Mouse (Mus musculus) kidney, adult 2 months (tissue): ENCODE measurements around the gene Abhd8. TPM values are rescaled to one million over a fixed set of nuclear protein-coding genes. Genes with fewer than 3 reads are reported as not detected.

Source experiments
- DNase-seq: peaks from one replicate; pipeline ENCODE4 v3.0.0; 2021
- H3K27ac ChIP-seq: fragments of 200-500 bp; 2 replicates; pipeline ENCODE4 v1.5.1; 2012; ENCODE audit warnings: low read depth, low read length, control low read depth, inconsistent platforms; ENCODE audit not compliant: insufficient read depth
- H3K27me3 ChIP-seq: fragments of 200-500 bp; replicated peaks from 2 replicates; pipeline ENCODE4 v1.6.1; 2012; ENCODE audit warnings: mild to moderate bottlenecking, moderate library complexity, low read length, inconsistent platforms; ENCODE audit not compliant: control insufficient read depth, insufficient read depth
- H3K36me3 ChIP-seq: fragments of 200-500 bp; 2 replicates; pipeline ENCODE4 v1.6.1; 2012; ENCODE audit warnings: mild to moderate bottlenecking, moderate library complexity, low read length, inconsistent platforms; ENCODE audit not compliant: control insufficient read depth, insufficient read depth
- H3K4me1 ChIP-seq: fragments of 200-500 bp; 2 replicates; pipeline ENCODE4 v1.6.1; 2011; ENCODE audit warnings: low read length; ENCODE audit not compliant: control insufficient read depth, insufficient read depth
- H3K4me3 ChIP-seq: fragments of 200-500 bp; 2 replicates; pipeline ENCODE4 v1.5.1; 2011; ENCODE audit warnings: mild to moderate bottlenecking, low read depth, low read length, control low read depth; ENCODE audit not compliant: insufficient read depth
- CTCF ChIP-seq: fragments of 200-500 bp; conservative IDR thresholded peaks from 2 replicates; pipeline ENCODE4 v1.5.1; 2011; ENCODE audit warnings: low read depth, mild to moderate bottlenecking, control low read depth, low read length, moderate library complexity, mixed read lengths; ENCODE audit not compliant: insufficient read depth, insufficient read length
- POLR2A ChIP-seq: fragments of 200-500 bp; IDR thresholded peaks from one replicate; pipeline ENCODE4 v1.6.1; 2011; ENCODE audit warnings: low read depth, low read length, control low read depth
- WGBS: fragments of 180-500 bp; shearing (Covaris S2); methylation state at CpG from one replicate; pipeline ENCODE4 v1.1.7; 2018; 5-methylcytosine and 5-hydroxymethylcytosine counted together
- polyA plus RNA-seq: library from polyadenylated mRNA; depleted of rRNA; stranded (reverse); fragments of >200 nt; gene quantifications from 2 replicates; pipeline ENCODE4 v1.2.3, GENCODE M21; 2012; rRNA removed

Gene Abhd8
- 29.8 and 38.3 TPM in 2 replicates for polyA plus RNA-seq

DNA sequence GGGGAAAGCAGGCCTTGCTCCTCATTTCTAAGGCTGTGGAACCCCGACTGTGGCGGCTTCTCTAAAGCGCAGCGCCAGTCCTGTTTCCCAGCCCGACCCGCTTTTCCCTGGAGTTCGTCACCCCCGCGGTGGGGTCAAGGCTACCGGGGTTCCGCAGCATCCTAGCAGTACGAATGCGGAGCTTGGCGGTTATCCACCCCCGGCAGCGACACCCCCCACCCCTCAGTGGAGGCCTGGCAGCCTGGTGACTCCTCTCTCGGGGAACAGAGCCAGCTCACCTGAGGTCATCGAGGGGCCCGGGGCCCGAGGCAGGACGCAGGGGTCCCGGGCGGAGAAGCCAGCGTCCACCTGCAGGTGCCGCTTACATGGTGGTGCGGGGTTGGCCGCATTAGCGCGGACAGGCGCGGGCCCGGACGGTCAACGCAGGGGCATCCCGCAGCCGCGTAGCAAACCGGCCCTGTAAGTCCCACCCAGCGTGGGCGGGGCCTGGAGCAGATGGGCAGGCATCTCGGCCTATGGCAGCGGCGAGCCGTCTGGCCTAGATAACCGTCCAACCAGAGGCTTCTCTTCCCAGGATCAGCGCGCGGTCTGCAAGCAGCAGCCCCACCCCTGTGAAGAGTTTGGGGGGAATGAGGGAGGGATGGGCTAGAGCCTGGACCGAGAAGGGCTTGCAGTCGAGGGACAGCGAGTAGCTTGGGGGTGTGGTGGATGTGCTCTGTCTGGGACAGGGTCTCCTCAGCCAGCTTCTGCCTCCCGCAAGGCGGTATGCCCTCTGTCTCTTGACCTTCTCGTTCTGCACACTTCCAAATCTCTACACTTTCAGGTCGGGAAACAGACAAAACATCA lies at the start of gene Abhd8:
Gene Abhd8 (minus strand): TSS at position 468 of the 846 bp plus-strand sequence.
- Histone ChIP-seq H3K27me3 (no peaks in the 10 kb centered on the region), H3K27ac (peak within 1 kb of the TSS; percentile 20; the same call in 1 of the 2 replicates), H3K4me3 (peak within 1 kb of the TSS; percentile 60), H3K4me1 (peaks cover 14% of the 10 kb centered on the region; the same call in 1 of the 2 replicates), H3K36me3 (no peaks in the 10 kb centered on the region)
- no peak for TF ChIP-seq POLR2A
- TF ChIP-seq CTCF, result no peak
- under 1% methylated on average over 55 of the region's 55 CpGs for WGBS
- DNase-seq, result peak; percentile 99

DNA sequence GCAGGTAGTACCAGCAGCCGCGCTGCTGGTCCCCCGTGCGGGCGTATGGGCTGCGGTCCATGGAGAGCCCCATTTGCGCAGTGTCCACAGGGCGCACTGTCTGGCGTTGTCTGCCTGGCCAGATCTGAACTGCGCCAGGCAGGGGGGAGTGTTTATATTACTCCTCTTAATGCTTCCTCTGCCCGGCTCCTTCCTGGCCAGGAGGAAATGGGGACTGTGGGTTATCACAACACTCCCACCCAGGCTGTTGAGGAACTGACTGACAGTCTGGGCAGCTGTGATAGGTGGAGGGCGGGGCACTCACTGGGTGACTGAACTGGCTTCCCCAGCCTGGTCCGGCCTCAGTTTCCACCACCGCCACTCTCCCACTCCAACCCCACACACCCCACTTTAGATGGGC lies 48.2 kb upstream of the Abhd8 start, which contains the start of gene Plvap:
Gene Plvap (minus strand): TSS at position 109 of the 400 bp plus-strand sequence.
- no peaks in the 10 kb centered on the region for H3K27me3 ChIP-seq
- H3K4me3 ChIP-seq, result peak within 1 kb of the TSS; percentile 63
- peak within 1 kb of the TSS; percentile 77 for H3K27ac ChIP-seq
- no peaks in the 10 kb centered on the region for H3K36me3 ChIP-seq
- 29% methylated on average over 14 of the region's 14 CpGs for WGBS
- H3K4me1 ChIP-seq, result 0 out of 2 replicates have a peak, but pooled peaks cover 3% of the 10 kb centered on the region
- TF ChIP-seq POLR2A (peak; percentile 50), CTCF (no peak)
- peak; percentile 81 for DNase-seq

DNA sequence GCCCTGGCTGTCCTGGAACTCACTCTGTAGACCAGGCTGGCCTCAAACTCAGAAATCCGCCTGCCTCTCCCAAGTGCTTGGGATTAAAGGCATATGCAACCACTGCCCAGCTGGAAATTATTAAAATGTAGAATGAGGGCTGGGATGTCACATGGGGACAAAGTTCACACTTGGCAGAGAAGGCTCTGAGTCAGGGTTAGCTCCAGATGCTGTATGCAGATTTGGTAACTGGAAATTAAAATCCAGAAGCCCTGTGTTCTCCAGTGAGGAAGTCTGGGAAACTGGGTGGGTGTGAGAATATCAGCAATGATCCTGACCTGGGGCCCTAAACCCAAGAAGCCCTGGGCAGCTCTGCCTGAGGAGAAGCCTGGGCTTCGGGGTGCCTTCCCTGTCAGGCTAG lies 45.9 kb upstream of the Abhd8 start:
- H3K4me1 ChIP-seq, result 0 out of 2 replicates have a peak, but pooled peaks cover 3% of the 10 kb centered on the region
- H3K4me3 ChIP-seq, result peak overlapping the region; percentile 34
- no peaks in the 10 kb centered on the region for H3K36me3 ChIP-seq
- WGBS, result 56% methylated on average over 2 of the region's 2 CpGs
- DNase-seq, result no peak
- no peak overlapping the region for H3K27ac ChIP-seq
- no peaks in the 10 kb centered on the region for H3K27me3 ChIP-seq
- TF ChIP-seq CTCF (no peak), POLR2A (no peak)

DNA sequence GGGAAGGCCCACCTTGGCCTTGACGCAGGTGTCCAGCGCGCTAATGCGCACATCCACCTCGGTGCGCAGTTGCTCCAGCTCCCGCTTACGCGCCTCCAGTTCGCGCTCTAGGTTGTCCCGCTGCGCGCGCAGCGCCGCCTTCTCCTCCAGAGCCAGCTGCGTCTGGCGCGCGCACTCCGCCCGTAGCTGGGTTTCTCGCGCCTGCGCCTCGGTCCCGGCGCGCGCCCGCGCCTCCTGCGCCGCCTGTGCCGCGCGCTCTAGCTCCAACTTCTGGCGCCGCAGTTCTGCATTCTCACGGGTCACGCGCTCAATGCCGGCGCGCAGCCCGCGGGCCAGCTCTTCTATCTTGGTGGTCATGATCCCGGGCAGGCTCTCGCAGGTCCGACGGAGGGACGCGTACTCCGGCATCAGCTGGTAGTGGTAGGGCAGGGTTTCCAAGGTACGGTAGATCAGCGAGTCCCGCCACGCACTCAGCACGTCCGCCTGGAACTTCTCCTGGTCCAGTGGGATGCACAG lies 44.2 kb upstream of the Abhd8 start:
- peak overlapping the region; percentile 24; the same call in 1 of the 2 replicates for H3K27ac ChIP-seq
- DNase-seq, result peak; percentile 80
- TF ChIP-seq POLR2A (no peak), CTCF (no peak)
- 1% methylated on average over 61 of the region's 61 CpGs for WGBS
- no peaks in the 10 kb centered on the region for H3K36me3 ChIP-seq
- H3K27me3 ChIP-seq, result no peaks in the 10 kb centered on the region
- H3K4me3 ChIP-seq, result peak overlapping the region; percentile 65
- 0 out of 2 replicates have a peak, but pooled peaks cover 3% of the 10 kb centered on the region for H3K4me1 ChIP-seq

DNA sequence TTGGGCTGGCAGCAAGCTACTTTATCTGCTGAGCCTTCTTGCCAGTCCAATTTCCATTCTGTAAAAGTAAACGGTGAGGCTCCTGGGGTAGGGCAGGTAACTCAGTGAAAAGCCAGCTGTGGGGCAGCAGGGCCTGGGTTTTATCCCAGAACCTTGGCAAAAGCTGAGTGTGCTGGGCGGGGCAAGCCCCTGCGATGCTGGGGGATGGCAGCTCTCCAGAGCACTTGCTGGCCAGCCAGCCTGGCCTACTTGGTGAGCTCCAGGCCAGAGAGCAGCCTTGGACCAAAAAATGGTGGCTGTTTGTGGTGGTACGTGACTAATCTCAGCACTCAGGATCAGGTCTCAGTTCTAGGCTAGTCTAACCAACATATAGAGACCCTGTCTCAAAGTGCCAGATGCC lies 42.5 kb upstream of the Abhd8 start:
- Histone ChIP-seq H3K27ac (no peak overlapping the region), H3K4me1 (0 out of 2 replicates have a peak, but pooled peaks cover 3% of the 10 kb centered on the region), H3K4me3 (no peak overlapping the region), H3K27me3 (no peaks in the 10 kb centered on the region), H3K36me3 (no peaks in the 10 kb centered on the region)
- DNase-seq, result no peak
- 68% methylated on average over 4 of the region's 4 CpGs for WGBS
- TF ChIP-seq POLR2A, result no peak
- TF ChIP-seq CTCF, result no peak

DNA sequence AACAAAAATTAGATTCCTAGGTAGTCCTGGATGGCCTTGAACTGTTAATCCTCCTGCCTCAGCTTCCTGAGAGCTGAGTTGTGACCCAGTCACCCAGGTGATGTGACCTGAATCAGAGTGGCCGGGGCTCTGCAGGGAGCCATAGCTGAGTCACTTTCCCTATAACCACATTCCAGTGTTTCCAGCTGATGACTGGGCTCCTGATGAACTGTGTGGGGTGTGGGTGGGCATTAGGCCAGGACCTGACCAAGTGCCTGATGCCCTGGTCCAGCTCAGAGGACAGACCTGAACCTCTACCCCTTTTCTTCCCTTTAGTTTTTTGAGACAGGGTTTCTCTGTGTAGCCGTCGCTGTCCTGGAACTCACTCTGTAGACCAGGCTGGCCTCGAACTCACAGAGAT lies 41.9 kb upstream of the Abhd8 start:
- TF ChIP-seq POLR2A (no peak), CTCF (no peak)
- H3K27me3 ChIP-seq, result no peaks in the 10 kb centered on the region
- H3K4me1 ChIP-seq, result 0 out of 2 replicates have a peak, but pooled peaks cover 3% of the 10 kb centered on the region
- H3K4me3 ChIP-seq, result no peak overlapping the region
- 94% methylated on average over 4 of the region's 4 CpGs for WGBS
- H3K27ac ChIP-seq, result no peak overlapping the region
- H3K36me3 ChIP-seq, result no peaks in the 10 kb centered on the region
- DNase-seq, result no peak

DNA sequence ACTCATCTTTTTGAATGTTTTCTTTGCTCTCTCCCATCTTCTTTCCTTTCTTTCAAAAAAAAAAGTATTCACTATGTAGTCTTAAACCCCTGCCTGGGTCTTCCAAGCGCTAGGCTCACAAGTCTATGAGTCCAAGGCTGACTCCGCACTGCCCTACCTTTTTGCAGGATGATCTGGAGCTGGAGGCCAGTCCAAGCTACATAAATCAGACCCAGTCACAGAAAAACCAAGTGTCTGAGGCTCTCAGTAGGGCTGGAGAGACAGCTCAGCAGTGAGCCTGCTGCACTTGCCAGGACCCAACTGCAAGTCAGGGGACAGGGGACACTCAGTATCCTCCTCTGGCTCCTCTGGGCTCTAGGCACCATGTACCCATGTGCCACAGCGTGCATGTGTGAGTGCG lies 40.9 kb upstream of the Abhd8 start:
- Histone ChIP-seq H3K4me3 (no peak overlapping the region), H3K27ac (no peak overlapping the region), H3K27me3 (no peaks in the 10 kb centered on the region), H3K4me1 (peaks cover 4% of the 10 kb centered on the region; the same call in 1 of the 2 replicates), H3K36me3 (no peaks in the 10 kb centered on the region)
- TF ChIP-seq CTCF, result no peak
- no peak for TF ChIP-seq POLR2A
- DNase-seq, result no peak
- WGBS, result 86% methylated on average over 4 of the region's 4 CpGs
